Mouse (Mus musculus) G1E (cell line): ENCODE results near the gene Olfr160. TPM values are rescaled to one million over a fixed set of nuclear protein-coding genes. Genes with fewer than 3 reads are reported as not detected.

Source experiments
- ATAC-seq: 2 replicates; pipeline ENCODE4 v1.8.0; 2016; ENCODE audit warnings: mild to moderate bottlenecking; ENCODE audit not compliant: insufficient number of reproducible peaks, poor library complexity, low FRiP score, severe bottlenecking; ENCODE audit errors: extremely low read depth
- DNase-seq: peaks from one replicate; pipeline ENCODE4 v3.0.0; 2012; ENCODE audit warnings: low spot score
- H3K27me3 ChIP-seq: 2 replicates; pipeline ENCODE4 v1.6.1; 2012; ENCODE audit warnings: mild to moderate bottlenecking, low read length, inconsistent platforms; ENCODE audit not compliant: insufficient read depth
- H3K36me3 ChIP-seq: replicated peaks from 2 replicates; pipeline ENCODE3; 2012; ENCODE audit warnings: mild to moderate bottlenecking, inconsistent platforms
- H3K4me1 ChIP-seq: 2 replicates; pipeline ENCODE4 v1.6.1; 2012; ENCODE audit warnings: low read depth, low read length, inconsistent platforms, mixed read lengths; ENCODE audit not compliant: insufficient read depth
- H3K4me3 ChIP-seq: 2 replicates; pipeline ENCODE4 v1.5.1; 2012; ENCODE audit warnings: low read depth, mild to moderate bottlenecking, inconsistent platforms, low read length, moderate library complexity, mixed read lengths
- H3K9me3 ChIP-seq: replicated peaks from 2 replicates; pipeline ENCODE4 v1.6.1; 2012; ENCODE audit warnings: inconsistent platforms
- CTCF ChIP-seq: IDR thresholded peaks from 2 replicates; pipeline ENCODE4 v1.5.1; 2012; ENCODE audit warnings: low read depth, low read length, inconsistent platforms, mixed read lengths
- GATA1 ChIP-seq: IDR thresholded peaks from 2 replicates; pipeline ENCODE4 v1.6.1; 2012; ENCODE audit warnings: borderline replicate concordance, low read length, inconsistent platforms, mixed read lengths
- GATA2 ChIP-seq: IDR thresholded peaks from 2 replicates; pipeline ENCODE4 v1.6.1; 2012; ENCODE audit warnings: low read depth, low read length, inconsistent platforms, borderline replicate concordance
- POLR2AphosphoS5 ChIP-seq: IDR thresholded peaks from 2 replicates; pipeline ENCODE4 v1.6.1; 2012; ENCODE audit warnings: low read depth, low read length, inconsistent platforms; ENCODE audit not compliant: insufficient replicate concordance
- TAL1 ChIP-seq: conservative IDR thresholded peaks from 2 replicates; pipeline ENCODE4 v1.6.1; 2012; ENCODE audit warnings: low read depth, low read length, inconsistent platforms, mixed read lengths
- polyA plus RNA-seq: library from polyadenylated mRNA; stranded (reverse); fragments of >175 nt; gene quantifications from 2 replicates; pipeline ENCODE4 v1.2.3, GENCODE M21; 2012
- total RNA-seq, 2 experiments: library from RNA; stranded (forward) in 1 of 2; stranded (reverse) in 1 of 2; fragments of 200-1000 nt in 1 of 2; fragments of >200 nt in 1 of 2; fragmentation: Nextera tagmentation in 1 of 2; gene quantifications; 2 replicates each; pipeline ENCODE4 v1.2.3; 2014 to 2017

Gene Olfr160
- total and polyA plus RNA-seq, 3 experiments, result 0.05 TPM; not detected in 2

DNA sequence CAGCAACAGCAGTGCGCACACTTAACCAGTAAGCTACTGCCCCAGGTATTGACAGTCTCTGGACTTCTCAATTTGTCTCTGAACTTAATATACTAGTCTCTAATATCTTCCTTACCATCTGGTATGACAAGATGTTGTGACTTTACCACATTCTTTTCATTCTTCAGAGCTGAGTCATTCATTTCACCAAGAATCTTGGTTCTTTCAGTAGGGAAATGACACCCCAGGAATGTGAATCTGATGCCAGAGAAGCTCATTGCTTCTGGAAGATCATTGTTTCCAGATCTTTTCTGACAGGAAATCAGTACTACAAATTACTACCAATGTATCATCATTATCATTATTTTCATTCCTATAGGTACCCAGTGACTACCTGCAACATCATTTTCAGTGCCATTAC lies 18.3 kb upstream of the Olfr160 start:
- Histone ChIP-seq H3K27me3 (no peaks in the 10 kb centered on the region), H3K36me3 (no peaks in the 10 kb centered on the region), H3K4me3 (no peak overlapping the region), H3K4me1 (no peaks in the 10 kb centered on the region), H3K9me3 (no peaks in the 10 kb centered on the region)
- no peak for TF ChIP-seq TAL1
- TF ChIP-seq CTCF, result no peak
- no peak for TF ChIP-seq GATA2
- TF ChIP-seq POLR2AphosphoS5, result no peak
- no peak for TF ChIP-seq GATA1
- ATAC-seq, result no peak
- DNase-seq, result no peak

DNA sequence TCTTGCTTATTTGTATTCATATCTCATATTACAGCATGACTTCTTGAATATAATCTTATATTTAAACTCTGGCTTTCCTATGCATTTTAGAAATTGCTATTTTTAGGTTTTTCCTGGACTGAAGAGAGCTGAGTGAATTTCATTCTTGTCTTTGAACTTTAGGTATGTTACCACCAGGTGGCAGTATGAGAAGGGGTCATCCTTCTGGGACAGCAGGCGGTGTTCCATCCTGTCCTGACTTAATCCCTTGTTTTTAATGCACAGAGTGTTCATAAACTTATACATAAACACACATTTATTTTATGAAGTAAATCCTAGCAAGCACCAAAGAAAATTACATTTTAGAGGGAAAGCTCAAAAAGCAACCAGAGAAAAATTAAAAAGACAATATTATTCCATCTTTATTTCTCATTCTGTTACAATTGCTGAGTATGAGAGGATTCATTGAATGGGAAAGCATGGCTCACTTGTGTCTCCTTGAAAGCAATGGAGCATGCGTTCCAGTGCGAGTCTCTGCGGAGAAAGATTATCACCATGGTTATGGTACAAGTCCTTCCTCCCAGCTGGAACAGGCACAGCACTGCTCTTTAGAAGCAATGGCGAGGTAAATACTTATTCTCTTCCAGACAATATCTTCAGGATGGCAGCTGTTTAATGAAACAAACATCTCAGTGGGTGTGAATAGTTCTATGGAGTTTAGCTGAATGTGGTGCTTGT lies 25.9 kb downstream of the Olfr160 start:
- H3K36me3 ChIP-seq, result no peaks in the 10 kb centered on the region
- DNase-seq (peak; percentile 8), ATAC-seq (no peak)
- H3K4me1 ChIP-seq, result no peaks in the 10 kb centered on the region
- TF ChIP-seq TAL1 (no peak), GATA1 (no peak), GATA2 (no peak), CTCF (no peak), POLR2AphosphoS5 (no peak)
- 0 out of 2 replicates have a peak, but pooled peaks cover 2% of the 10 kb centered on the region for H3K27me3 ChIP-seq
- no peak overlapping the region for H3K4me3 ChIP-seq
- H3K9me3 ChIP-seq, result no peaks in the 10 kb centered on the region

DNA sequence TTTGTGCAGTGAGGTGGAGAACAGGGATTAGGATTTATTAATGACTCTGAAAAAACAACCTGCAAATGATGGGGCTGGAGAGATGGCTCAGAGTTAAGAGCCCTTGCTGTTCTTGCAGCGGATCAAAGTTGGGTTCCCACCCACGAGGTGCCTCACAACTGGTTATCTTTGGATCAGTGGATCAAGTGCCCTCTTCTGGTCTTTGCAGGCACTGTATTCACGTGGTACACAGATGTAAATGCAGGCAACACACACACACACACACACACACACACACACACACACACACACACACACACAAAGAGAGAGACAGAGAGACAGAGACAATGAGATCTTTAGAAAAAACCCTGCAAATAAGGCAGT lies 28.1 kb downstream of the Olfr160 start:
- Histone ChIP-seq H3K4me3 (no peak overlapping the region), H3K27me3 (0 out of 2 replicates have a peak, but pooled peaks cover 2% of the 10 kb centered on the region), H3K4me1 (no peaks in the 10 kb centered on the region), H3K36me3 (no peaks in the 10 kb centered on the region), H3K9me3 (no peaks in the 10 kb centered on the region)
- no peak for DNase-seq
- TF ChIP-seq GATA2 (no peak), TAL1 (no peak), GATA1 (no peak), CTCF (no peak), POLR2AphosphoS5 (no peak)
- ATAC-seq, result no peak

DNA sequence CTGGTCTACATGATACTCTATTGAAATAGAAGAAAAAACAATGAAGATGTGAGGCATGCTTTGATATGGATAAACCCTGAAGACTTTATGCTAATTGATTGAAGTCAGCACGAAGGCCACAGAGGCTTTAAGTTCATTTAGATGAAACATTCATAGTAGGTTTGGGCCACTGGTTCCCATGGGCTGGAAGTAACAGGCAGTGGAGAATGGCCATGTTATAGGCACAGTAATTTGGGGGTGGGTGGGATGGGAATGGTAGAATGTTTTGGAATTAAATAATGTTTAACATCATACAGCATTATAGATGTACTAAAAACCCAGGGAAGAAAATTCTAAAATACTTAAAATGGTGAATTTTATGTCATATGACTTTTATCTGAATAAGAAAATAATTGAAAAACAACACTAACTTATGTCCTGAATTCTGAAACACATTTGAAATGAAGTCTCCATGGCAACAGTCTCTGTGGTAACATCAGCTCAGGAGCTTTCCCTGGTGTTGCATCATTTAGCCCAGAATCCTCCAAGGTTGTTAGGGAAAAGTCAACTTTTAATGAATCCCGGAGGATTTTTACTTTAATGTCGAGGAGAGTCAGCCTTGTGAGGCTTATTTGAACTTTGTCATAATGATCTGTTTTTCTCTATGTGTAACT lies 28.6 kb downstream of the Olfr160 start:
- Histone ChIP-seq H3K9me3 (no peaks in the 10 kb centered on the region), H3K4me1 (no peaks in the 10 kb centered on the region), H3K36me3 (no peaks in the 10 kb centered on the region), H3K27me3 (0 out of 2 replicates have a peak, but pooled peaks cover 2% of the 10 kb centered on the region), H3K4me3 (no peak overlapping the region)
- TF ChIP-seq POLR2AphosphoS5, result no peak
- TF ChIP-seq GATA2, result no peak
- TF ChIP-seq TAL1, result no peak
- TF ChIP-seq GATA1, result no peak
- no peak for TF ChIP-seq CTCF
- DNase-seq, result no peak
- no peak for ATAC-seq

- Histone ChIP-seq H3K4me1 (no peaks in the 10 kb centered on the region), H3K9me3 (no peaks in the 10 kb centered on the region), H3K4me3 (no peak overlapping the region), H3K27me3 (no peaks in the 10 kb centered on the region), H3K36me3 (no peaks in the 10 kb centered on the region)
- TF ChIP-seq CTCF (no peak), GATA1 (no peak), GATA2 (no peak), POLR2AphosphoS5 (no peak), TAL1 (no peak)
- no peak for ATAC-seq
- DNase-seq, result no peak
These were observed 34.9 kb downstream of the Olfr160 start for GRCm38 (mm10) chr9:37681123-37681522.

GRCm38 (mm10) chr9:37675287-37675686 lies 40.8 kb downstream of the Olfr160 start:
- Histone ChIP-seq H3K27me3 (no peaks in the 10 kb centered on the region; the same call in 1 of the 2 replicates), H3K4me1 (no peaks in the 10 kb centered on the region), H3K9me3 (no peaks in the 10 kb centered on the region), H3K36me3 (no peaks in the 10 kb centered on the region), H3K4me3 (no peak overlapping the region)
- DNase-seq (no peak), ATAC-seq (no peak)
- TF ChIP-seq TAL1 (no peak), GATA2 (no peak), GATA1 (no peak), POLR2AphosphoS5 (no peak), CTCF (no peak)
